Mouse (Mus musculus) right cerebral cortex, postnatal 25 days (tissue): ENCODE measurements at regions not wholly inside any gene's neighbourhood (a gene's known extent, or its start where the extent isn't known, plus 50 kb on each side); places are given as distances from the start of the nearest gene placed in this dataset.
"Not testable (repeated sequence)": the region's sequence is repeated elsewhere in the genome, so short reads cannot be mapped to it uniquely, and the experiment has no call there.

Experiments used
- DNase-seq: peaks from one replicate; pipeline ENCODE4 v3.0.0; 2022

DNA sequence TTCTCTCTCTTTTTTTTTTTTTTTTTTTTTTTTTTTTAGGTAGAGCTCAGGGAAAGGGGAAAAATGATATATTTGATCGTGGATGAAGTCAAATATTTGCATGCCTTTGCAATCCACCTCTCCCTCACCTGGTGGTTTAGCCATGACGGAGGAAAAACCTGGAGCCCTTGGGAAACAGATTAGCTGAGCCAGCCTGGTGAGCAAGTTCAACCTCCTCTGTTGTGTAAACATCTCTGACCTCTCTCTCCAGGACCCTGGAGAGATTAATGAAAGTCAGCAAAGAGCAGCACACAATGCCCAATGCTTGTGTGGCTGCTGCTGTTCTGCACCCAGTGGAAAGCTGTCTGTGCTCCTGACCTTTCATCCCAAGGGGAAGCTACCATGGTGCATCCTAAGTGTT, 530.2 kb upstream of the Auts2 start:
- DNase-seq: no peak

DNA sequence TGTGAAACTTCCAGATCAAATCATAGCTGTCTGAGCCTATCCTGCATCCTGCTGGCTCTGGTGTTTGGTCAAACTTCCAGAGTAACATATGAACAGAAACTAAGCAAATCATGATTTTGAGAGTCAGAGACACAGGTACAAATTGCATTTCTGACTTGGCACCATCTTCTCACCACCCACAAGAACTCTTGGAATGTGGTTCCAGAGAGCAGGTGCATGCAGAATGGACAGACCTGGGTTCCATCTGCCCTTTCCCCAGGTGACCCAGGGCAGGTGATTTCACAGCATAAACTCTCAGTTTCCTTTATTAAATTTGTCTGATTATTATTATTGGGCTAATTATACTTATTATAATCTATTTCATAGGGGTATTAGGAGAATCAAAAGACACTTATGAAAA, 527.0 kb upstream of the Auts2 start:
- DNase-seq: no peak

GRCm38 (mm10) chr5:133062481-133062880, 519.3 kb upstream of the Auts2 start:
- DNase-seq: peak; percentile 41

- DNase-seq: no peak
Observed at GRCm38 (mm10) chr5:133047456-133047855, 504.3 kb upstream of the Auts2 start.

DNA sequence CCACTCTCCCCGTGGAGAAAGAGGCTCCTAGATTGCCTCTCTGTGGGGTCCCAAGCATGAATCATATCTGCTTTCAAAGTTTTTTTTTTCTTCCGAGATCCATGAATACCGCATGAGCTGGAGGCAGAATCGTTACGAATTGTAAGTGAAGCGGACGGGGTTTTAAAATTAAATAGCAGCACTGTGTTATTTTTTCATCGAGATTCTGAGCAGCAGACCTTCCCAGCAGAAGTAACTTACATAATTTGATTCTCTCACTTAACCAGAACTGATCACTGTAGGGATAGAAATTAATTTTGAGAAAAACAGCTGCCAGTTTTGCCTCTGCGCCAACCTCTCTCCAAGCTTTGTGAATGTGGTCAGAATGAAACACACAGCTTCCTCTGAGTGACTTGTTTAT, 502.5 kb upstream of the Auts2 start:
- peak; percentile 6 for DNase-seq

GRCm38 (mm10) chr5:133027590-133027989, 484.4 kb upstream of the Auts2 start:
- DNase-seq: no peak

DNA sequence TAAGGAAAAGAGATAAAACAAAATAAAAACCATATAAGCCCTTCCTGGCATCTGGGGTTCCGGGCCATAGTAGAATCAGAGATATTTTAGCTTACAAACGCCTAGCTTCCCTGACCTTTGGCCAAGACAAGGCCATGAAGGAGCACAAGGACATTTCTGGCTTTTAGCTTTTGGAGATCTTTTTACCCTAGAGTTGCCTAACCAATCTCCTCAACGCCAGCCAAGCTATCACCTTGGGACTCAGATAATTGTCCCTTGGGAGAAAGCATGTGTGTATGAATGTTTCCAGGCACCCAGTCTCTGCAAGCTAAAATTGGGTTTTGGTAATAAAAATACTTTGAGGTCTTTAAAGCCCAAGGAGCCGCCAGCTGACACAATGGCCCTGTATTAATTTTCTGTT, 482.0 kb upstream of the Auts2 start:
- no peak for DNase-seq

DNA sequence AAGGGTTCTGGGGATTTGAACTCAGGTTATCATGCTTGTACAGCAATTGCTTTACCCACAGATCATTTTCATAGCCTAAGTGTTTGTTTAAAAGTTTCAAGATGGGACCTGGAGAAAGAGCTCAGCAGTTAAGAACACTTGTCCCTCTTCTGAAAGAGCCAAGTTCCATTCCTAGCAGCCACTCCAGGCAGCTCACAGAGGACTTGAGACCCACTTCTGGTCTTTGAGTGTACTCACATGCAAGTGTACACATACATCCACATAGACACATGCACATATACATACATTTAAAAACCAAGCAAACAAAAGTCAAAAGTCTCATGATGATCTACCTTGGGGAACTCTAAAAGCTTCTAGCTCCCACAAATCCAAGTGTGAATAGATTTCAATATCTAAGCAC, 477.7 kb upstream of the Auts2 start:
- DNase-seq: no peak

GRCm38 (mm10) chr5:133020116-133020515, 477.0 kb upstream of the Auts2 start:
- no peak for DNase-seq

- peak; percentile 63 for DNase-seq
Observed at GRCm38 (mm10) chr5:133010624-133011575, 467.8 kb upstream of the Auts2 start.

DNA sequence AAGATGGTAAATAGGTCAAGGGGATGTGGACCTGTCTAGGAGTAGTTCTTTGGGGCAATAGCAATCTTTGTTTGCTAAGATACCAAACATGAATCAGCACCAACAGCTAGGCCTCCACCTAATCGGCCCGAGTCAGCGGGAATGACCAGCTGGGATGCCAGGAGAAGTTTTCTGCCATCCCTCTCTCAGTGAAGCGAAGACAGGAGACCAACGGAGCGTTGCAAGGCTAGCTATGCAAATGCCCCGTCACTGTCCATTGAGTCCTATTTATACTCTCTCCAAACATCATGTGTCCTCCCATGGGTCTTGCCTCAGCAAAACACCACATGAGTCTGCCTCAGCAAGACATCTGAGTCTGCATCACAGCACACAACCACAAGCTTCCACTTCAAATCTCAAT, 439.7 kb upstream of the Auts2 start:
- DNase-seq: no peak

DNA sequence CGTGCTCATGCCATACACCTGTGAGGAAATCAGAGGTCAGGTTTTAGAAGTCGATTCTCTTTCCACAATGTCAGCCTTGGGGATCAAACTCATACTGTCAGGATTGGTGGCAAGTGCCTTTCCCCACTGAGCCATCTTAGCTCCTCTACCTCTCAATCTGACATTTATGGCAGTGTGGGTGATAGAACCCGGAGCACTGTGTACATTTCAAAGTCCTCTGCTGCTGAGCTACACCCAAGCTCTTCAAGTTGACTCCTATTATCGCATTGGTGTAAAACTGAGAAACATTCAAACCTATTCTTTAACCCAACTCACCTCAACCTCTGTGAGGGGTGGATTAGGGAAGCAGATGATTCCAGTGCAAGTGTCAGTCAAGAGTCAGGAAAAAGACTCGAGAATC, 435.9 kb upstream of the Auts2 start:
- no peak for DNase-seq

GRCm38 (mm10) chr5:132975303-132975932, 432.3 kb upstream of the Auts2 start:
- no peak for DNase-seq

GRCm38 (mm10) chr5:132974876-132975275, 431.7 kb upstream of the Auts2 start:
- DNase-seq: no peak

DNA sequence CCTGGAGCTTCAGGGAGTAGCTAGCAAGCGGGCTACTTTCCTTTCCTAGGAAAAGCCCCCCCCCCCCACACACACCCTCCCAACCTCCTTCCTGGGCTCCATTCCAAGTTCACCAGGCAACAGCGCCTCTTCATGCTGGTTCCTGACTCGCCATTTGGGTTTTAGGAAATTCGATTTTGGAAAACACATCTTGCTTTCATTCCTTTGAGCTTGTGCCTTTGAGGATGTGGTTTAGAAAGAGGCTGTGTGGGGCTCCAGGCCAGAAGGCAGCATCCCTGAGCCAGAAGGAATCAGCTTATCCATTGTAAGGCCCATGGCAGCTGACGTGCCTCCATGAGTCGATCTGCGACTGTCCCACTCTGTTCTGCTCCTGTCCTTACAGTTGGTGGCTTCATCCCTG, 427.9 kb upstream of the Auts2 start:
- no peak for DNase-seq

DNA sequence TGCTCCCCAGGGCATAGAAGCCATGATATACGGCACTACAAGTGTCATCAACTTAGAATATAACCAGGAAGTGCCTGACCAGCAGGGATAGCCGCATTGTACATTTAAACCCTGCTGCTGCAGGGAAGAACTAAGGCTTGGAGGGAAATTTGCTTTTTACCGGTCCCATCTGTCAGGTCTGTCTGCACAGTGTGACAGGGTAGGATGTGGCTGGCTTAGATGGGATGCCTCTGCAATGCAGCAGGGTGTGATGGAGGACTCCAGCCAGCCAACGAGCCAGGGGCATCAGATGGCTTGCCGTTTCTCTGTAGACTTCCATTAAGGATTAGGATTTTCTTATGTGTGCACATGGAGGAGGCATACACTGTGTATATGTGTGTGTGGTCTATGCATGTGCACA, 426.2 kb upstream of the Auts2 start:
- no peak for DNase-seq

DNA sequence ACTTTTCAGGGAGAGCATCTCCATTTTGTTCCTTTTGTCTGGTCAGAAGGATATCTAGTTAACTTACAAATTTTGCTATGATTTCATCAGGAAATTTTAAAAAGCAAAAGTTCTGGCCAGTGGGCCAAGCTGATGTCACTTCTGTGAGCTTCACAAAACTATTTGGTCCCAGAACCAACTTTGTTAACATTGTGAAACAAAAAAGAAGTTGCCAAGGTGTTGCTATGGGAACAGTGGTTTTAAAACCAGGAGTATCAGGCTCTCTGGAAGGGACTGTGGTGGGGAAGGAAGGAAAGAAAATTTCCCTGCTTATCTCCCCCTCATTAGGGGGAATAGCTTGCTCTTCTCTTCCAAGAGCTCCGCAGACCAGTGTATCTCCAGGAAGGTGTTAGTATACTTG, 416.8 kb upstream of the Auts2 start:
- DNase-seq: no peak

DNA sequence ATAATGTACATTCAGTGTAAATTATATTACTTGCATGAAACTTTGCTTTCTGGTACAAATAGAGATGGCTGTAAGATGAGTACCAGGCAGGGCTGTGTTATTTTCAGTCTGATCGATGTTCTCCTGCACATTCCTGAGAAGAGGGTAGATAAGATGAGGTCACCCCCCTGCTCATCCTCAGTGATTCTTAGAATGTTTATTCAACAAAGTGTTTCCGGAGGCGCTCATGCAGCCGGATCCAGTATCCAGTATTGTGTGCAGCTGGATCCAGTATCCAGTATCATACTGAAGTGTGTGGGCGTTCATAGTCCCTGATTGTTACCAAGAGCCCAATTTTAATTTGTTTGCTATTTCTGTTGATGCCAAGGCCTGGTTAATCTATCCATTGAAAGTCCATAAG, 413.0 kb upstream of the Auts2 start:
- no peak for DNase-seq

- peak; percentile 23 for DNase-seq
Observed at GRCm38 (mm10) chr5:132955051-132955450, 411.9 kb upstream of the Auts2 start.

DNA sequence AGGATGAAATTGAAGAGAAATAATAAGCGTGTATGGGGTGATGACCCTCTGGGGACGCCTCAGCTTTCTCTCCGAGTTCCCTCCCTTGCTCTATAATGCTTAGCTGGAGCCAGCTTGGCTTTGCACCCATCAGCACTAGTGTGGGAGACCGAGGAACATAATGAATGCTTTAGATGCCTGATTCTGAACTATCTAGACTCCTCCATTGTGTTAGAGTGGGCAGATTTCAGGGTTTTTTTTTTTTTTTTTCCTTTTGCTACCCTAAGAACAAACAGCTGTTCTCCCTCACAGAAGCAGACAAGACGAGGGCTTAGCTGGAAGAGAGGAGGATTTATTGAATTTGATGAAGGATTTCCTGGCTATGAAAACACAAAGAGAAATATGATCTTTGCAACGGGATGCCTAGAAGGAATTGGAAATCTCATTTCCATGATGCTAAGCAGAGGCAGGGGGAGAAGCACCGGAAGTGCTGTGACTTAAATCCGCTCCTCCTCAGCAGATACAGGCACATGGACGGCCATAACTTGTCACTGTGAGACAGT, 390.4 kb upstream of the Auts2 start:
- no peak for DNase-seq

DNA sequence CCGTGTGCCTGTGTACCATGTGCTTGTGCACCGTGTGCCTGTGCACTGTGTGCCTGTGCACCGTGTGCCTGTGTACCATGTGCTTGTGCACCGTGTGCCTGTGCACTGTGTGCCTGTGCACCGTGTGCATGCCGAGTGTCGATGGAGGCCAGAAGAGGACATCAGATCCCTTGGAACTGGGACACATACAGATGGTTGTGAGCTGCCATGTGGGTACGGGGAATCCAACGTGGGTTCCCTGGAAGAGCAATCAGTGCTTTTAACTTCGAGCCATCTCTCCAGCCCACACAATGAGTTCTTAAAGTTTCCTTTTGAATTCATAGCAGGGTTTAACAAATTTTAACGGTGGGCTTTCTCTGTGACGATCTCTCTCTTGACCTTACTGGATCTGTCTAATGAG, 386.8 kb upstream of the Auts2 start:
- DNase-seq: not testable (repeated sequence)

DNA sequence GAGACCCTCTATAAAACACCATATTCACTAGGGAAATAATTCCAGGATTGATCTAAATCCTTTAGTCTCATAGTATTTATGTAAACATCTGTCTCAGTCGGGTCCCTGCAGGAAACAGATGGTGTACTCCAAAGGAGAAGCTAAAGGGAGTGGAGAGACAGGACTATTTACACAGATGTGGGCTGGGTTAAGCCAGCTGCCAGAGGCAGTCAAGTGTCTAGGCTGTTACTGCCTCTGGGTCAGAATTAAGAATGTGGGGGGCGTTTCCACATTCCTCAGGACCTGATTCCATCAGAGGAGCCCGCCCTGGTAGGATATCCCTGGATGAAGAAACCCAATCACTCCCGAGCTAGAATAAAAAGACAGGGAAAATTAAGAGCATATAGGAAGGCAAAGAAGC, 380.2 kb upstream of the Auts2 start:
- DNase-seq: no peak

DNA sequence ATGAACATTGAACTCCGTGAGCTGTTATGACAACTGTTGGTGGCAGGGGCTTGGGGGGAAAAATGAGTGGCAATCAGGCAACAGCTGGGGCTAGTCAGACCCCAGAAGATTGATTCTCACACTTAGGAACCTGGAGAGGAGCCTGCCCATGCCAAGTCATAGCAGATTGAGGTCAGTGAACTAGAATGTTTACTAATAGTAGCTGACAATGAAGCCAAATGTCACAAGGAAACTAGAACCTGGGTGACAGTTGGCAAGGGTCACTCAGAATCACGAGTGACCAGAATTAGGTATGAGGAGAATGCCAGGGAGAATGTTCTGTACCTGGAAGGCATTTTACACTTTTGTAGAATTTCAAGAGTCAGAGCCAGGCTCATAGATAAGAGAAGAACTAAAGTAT, 365.9 kb upstream of the Auts2 start:
- DNase-seq: no peak

DNA sequence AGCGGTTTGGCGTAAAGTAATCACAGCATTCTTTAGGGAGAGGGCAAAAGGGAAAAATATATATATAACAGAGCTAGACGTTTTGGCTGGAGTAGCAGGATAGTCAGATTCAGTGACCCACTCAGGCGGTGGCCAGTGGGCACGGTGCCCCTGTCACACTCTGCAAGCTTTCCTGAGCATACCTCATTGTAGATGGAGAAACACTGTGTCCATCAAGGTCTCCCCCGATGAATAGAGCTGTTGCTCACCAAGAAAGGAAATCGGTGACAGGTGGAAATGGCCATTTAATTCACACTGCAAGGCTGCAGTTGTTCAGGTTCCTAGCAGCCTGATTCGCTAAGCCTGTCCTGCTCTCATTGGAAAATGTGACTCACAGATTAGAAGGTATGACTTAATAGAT, 365.1 kb upstream of the Auts2 start:
- no peak for DNase-seq
